Mouse (Mus musculus) midbrain, embryonic 16.5 days (tissue): Measurements from ENCODE around the gene Poldip3. TPM values are rescaled to one million over a fixed set of nuclear protein-coding genes. Genes with fewer than 3 reads are reported as not detected.
"Not testable (repeated sequence)": the region's sequence is repeated elsewhere in the genome, so short reads cannot be mapped to it uniquely, and the experiment has no call there.

Source experiments
- ATAC-seq: fragments of 200-750 bp; cut with Nextera tagmentation; 2 replicates; pipeline ENCODE4 v1.8.0; 2017; ENCODE audit warnings: moderate TSS enrichment
- H3K27ac ChIP-seq: fragments of 300-500 bp; sonication (generic); 2 replicates; pipeline ENCODE4 v1.5.1; 2014; ENCODE audit warnings: mild to moderate bottlenecking, low read length, mixed read lengths
- H3K27me3 ChIP-seq: fragments of 300-500 bp; sonication (generic); 2 replicates; pipeline ENCODE4 v1.6.1; 2014; ENCODE audit warnings: low read depth, low read length, mixed read lengths; ENCODE audit not compliant: control insufficient read depth, insufficient read depth
- H3K36me3 ChIP-seq: fragments of 300-500 bp; sonication (generic); 2 replicates; pipeline ENCODE4 v1.6.1; 2014; ENCODE audit warnings: mild to moderate bottlenecking, low read length, moderate library complexity, mixed read lengths; ENCODE audit not compliant: control insufficient read depth, insufficient read depth
- H3K4me1 ChIP-seq: fragments of 300-500 bp; sonication (generic); 2 replicates; pipeline ENCODE4 v1.6.1; 2014; ENCODE audit warnings: mild to moderate bottlenecking, low read length, mixed read lengths; ENCODE audit not compliant: control insufficient read depth, insufficient read depth
- H3K4me2 ChIP-seq: fragments of 300-500 bp; sonication (generic); 2 replicates; pipeline ENCODE4 v1.6.1; 2014; ENCODE audit warnings: mild to moderate bottlenecking, low read length, mixed read lengths
- H3K4me3 ChIP-seq: fragments of 300-500 bp; sonication (generic); 2 replicates; pipeline ENCODE4 v1.5.1; 2014; ENCODE audit warnings: low read depth, mild to moderate bottlenecking, low read length, moderate library complexity, mixed read lengths
- H3K9ac ChIP-seq: fragments of 300-500 bp; sonication (generic); 2 replicates; pipeline ENCODE4 v1.6.1; 2014; ENCODE audit warnings: low read depth, low read length, mixed read lengths
- H3K9me3 ChIP-seq: fragments of 300-500 bp; sonication (generic); replicated peaks from 2 replicates; pipeline ENCODE4 v1.6.1; 2014; ENCODE audit warnings: mild to moderate bottlenecking, low read length, mixed read lengths; ENCODE audit not compliant: control insufficient read depth, poor library complexity, severe bottlenecking
- WGBS: fragments of 180-500 bp; shearing (Covaris S2); extraction: QIAGEN DNeasy Blood & Tissue Kit; methylation state at CpG from one replicate; pipeline ENCODE4 v1.1.7; 2014; 5-methylcytosine and 5-hydroxymethylcytosine counted together
- polyA plus RNA-seq: library from polyadenylated mRNA; unstranded; fragments of >200 nt; fragmentation: Nextera tagmentation; extraction: Ambion mirVana; gene quantifications from 2 replicates; pipeline ENCODE4 v1.2.1, GENCODE M21; 2015

Poldip3 gene
- polyA plus RNA-seq, 1 experiment from 2014 or later, result 140 TPM

- H3K9ac ChIP-seq, result no peak overlapping the region
- H3K4me3 ChIP-seq, result no peak overlapping the region
- 0 out of 2 replicates have a peak, but pooled peaks cover 3% of the 10 kb centered on the region for H3K36me3 ChIP-seq
- no peak for ATAC-seq
- 22% methylated on average over 5 of the region's 5 CpGs for WGBS
- H3K4me2 ChIP-seq, result no peak overlapping the region
- H3K27ac ChIP-seq, result no peak overlapping the region
- H3K9me3 ChIP-seq, result no peaks in the 10 kb centered on the region
- no peaks in the 10 kb centered on the region for H3K27me3 ChIP-seq
- peaks cover 13% of the 10 kb centered on the region for H3K4me1 ChIP-seq
These were observed 6.3 kb downstream of the Poldip3 start for GRCm38 (mm10) chr15:83142861-83143260.

- H3K36me3 ChIP-seq, result peaks cover 25% of the 10 kb centered on the region
- no peak overlapping the region for H3K27ac ChIP-seq
- no peaks in the 10 kb centered on the region for H3K4me1 ChIP-seq
- 99% methylated on average over 2 of the region's 2 CpGs for WGBS
- no peak for ATAC-seq
- H3K27me3 ChIP-seq, result no peaks in the 10 kb centered on the region
- no peak overlapping the region for H3K4me2 ChIP-seq
- H3K4me3 ChIP-seq, result no peak overlapping the region
- H3K9ac ChIP-seq, result no peak overlapping the region
- no peaks in the 10 kb centered on the region for H3K9me3 ChIP-seq
These were observed 13.5 kb downstream of the Poldip3 start for GRCm38 (mm10) chr15:83135654-83136053.

GRCm38 (mm10) chr15:83134671-83135070 lies 14.5 kb downstream of the Poldip3 start:
- no peaks in the 10 kb centered on the region for H3K27me3 ChIP-seq
- no peak overlapping the region for H3K4me2 ChIP-seq
- H3K27ac ChIP-seq, result no peak overlapping the region
- H3K36me3 ChIP-seq, result peaks cover 25% of the 10 kb centered on the region
- H3K9me3 ChIP-seq, result no peaks in the 10 kb centered on the region
- 94% methylated on average over 6 of the region's 6 CpGs for WGBS
- no peak overlapping the region for H3K9ac ChIP-seq
- H3K4me3 ChIP-seq, result no peak overlapping the region
- no peak for ATAC-seq
- H3K4me1 ChIP-seq, result no peaks in the 10 kb centered on the region

- no peak for ATAC-seq
- peaks cover 35% of the 10 kb centered on the region for H3K36me3 ChIP-seq
- H3K27ac ChIP-seq, result no peak overlapping the region
- H3K9ac ChIP-seq, result no peak overlapping the region
- WGBS, result 90% methylated on average over 7 of the region's 7 CpGs
- H3K9me3 ChIP-seq, result no peaks in the 10 kb centered on the region
- no peaks in the 10 kb centered on the region for H3K4me1 ChIP-seq
- no peak overlapping the region for H3K4me3 ChIP-seq
- no peaks in the 10 kb centered on the region for H3K27me3 ChIP-seq
- no peak overlapping the region for H3K4me2 ChIP-seq
These were observed 19.5 kb downstream of the Poldip3 start for GRCm38 (mm10) chr15:83129530-83130231.

GRCm38 (mm10) chr15:83127037-83127436 lies 22.1 kb downstream of the Poldip3 start:
- not testable (repeated sequence) for H3K9ac ChIP-seq, H3K27ac ChIP-seq, H3K27me3 ChIP-seq, ATAC-seq, H3K9me3 ChIP-seq, H3K4me1 ChIP-seq, H3K4me2 ChIP-seq, H3K4me3 ChIP-seq
- H3K36me3 ChIP-seq, result peaks cover 25% of the 10 kb centered on the region
- 41% methylated on average over 3 of the region's 3 CpGs for WGBS

GRCm38 (mm10) chr15:83126582-83126981 lies 22.6 kb downstream of the Poldip3 start:
- no peak overlapping the region for H3K4me3 ChIP-seq
- no peak overlapping the region for H3K9ac ChIP-seq
- no peaks in the 10 kb centered on the region for H3K27me3 ChIP-seq
- H3K4me1 ChIP-seq, result peaks cover 1% of the 10 kb centered on the region
- ATAC-seq, result no peak
- no peak overlapping the region for H3K4me2 ChIP-seq
- H3K9me3 ChIP-seq, result no peaks in the 10 kb centered on the region
- 77% methylated on average over 9 of the region's 9 CpGs for WGBS
- H3K36me3 ChIP-seq, result peaks cover 22% of the 10 kb centered on the region
- no peak overlapping the region for H3K27ac ChIP-seq

- Histone ChIP-seq H3K27me3 (no peaks in the 10 kb centered on the region), H3K36me3 (peaks cover 19% of the 10 kb centered on the region), H3K9me3 (no peaks in the 10 kb centered on the region), H3K4me1 (peaks cover 8% of the 10 kb centered on the region), H3K9ac (no peak overlapping the region), H3K4me3 (no peak overlapping the region), H3K27ac (no peak overlapping the region), H3K4me2 (no peak overlapping the region)
- no peak for ATAC-seq
- 71% methylated on average over 5 of the region's 5 CpGs for WGBS
These were observed 24.6 kb downstream of the Poldip3 start for GRCm38 (mm10) chr15:83124625-83125024.

- WGBS, result 8% methylated on average over 31 of the region's 32 CpGs
- ATAC-seq, result peak; percentile 90
- H3K4me2 ChIP-seq, result peak within 1 kb of the TSS; percentile 84
- H3K36me3 ChIP-seq, result peaks cover 21% of the 10 kb centered on the region
- peak within 1 kb of the TSS; percentile 59 for H3K9ac ChIP-seq
- peak within 1 kb of the TSS; percentile 69 for H3K27ac ChIP-seq
- H3K27me3 ChIP-seq, result no peaks in the 10 kb centered on the region
- H3K9me3 ChIP-seq, result no peaks in the 10 kb centered on the region
- peaks cover 8% of the 10 kb centered on the region for H3K4me1 ChIP-seq
- H3K4me3 ChIP-seq, result peak within 1 kb of the TSS; percentile 56
These were observed 26.5 kb downstream of the Poldip3 start, which contains the start of gene Rrp7a for GRCm38 (mm10) chr15:83122566-83123145. Gene Rrp7a (minus strand): TSS chr15:83122801.
